Mouse (Mus musculus) brain, adult 2 months (tissue): ENCODE data around the gene Sox6.

Experiments used
- DNase-seq: peaks from one replicate; pipeline ENCODE4 v3.0.0; 2011; ENCODE audit warnings: low read depth, low spot score

Gene Sox6

DNA sequence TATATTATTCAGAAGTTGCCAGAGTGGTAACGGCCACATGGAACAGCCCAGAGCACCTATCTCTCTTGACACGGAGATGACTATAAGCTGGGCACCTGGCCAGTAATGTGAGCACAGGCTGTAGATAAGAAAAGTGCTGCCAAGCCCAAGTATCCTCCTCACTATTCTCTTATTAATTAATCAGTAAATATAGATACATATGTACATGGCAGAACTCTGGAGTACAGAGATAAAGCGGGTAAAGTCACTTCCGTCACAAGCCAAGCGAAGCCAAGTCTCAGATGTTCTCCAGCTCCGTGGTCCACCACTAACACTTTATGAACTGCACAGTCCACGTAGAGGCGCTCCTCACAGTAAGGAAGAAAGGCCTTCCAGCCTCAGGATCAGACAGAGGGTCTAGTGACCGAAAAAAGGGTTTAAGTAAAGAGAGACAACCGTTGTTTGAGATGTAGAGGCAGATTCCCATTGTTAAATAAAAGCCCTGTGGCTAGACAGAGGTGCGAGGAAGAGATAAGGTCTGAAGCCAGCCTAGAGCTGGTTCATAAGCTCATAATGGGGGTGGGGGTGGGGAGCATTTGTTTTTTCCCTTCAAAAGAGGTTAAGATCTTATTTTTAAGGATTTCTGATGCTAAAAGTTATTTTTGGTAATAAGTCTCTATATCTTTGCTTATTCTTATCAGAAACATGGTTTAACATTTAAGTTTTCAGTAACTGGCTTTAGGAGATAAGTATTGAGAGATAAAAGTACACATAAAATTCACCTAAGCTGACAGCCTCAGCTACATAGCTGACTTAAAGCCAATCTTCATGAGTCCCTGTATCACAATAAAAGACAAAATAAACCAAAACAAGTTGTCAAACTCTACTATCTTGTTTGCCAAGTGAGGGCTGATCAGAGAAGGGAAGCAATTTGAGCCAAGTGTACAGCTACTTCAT, 207.4 kb downstream of the Sox6 start:
- no peak for DNase-seq

DNA sequence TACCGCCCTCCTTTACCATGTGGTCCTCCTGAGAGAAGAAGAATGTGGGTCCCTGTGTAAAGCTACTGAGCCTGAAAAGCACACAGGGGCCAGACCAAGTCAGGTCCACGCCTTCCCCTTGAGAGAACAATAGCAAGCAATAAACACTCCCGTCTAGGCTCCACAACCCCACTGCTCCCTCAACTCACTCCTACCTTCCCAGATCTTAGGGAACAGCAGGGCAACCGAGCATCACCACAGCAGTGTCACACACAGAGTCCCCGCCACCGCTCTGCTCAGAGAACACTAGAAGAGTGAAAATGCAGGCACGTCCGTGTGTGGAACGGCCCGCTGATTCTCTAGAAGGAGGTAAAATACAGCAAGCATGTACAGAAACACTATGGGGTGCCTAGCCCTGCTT, 208.2 kb downstream of the Sox6 start:
- no peak for DNase-seq

DNA sequence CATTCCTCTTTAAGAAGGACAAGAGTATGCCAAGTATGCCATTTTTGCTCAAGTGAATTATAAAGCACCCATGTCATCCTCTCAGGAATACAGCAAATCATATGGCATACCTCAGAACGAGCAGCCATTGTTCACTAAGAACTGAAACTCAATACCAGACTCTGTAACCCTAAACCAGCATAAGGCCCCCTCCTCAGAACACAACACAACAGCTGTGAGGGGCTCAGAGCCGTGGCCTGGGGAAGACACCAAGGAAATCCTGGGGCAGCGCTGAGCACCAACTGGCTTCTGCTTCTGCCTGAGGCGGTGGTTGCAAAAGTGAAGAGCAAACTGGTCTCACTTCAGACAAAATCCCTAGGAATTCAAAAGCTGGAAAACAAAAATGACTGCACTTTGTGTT, 208.8 kb downstream of the Sox6 start:
- no peak for DNase-seq

DNA sequence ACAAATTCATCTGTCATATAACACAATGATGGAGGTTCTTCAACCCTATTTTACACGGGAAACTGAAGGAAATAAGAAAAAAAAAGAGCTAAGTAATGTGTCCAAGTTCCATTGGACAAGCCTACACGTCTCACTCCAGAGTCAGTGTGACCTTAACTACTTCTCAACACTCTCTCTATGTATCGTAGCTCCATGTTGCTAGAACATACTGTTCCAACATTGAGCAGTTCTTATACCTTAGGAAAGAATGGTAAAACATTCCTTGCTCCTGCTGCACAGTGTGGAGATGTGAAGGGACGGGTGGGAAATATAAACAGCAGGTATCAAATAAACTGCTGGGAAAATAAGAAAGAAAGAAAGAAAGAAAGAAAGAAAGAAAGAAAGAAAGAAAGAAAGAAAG, 209.3 kb downstream of the Sox6 start:
- no peak for DNase-seq

DNA sequence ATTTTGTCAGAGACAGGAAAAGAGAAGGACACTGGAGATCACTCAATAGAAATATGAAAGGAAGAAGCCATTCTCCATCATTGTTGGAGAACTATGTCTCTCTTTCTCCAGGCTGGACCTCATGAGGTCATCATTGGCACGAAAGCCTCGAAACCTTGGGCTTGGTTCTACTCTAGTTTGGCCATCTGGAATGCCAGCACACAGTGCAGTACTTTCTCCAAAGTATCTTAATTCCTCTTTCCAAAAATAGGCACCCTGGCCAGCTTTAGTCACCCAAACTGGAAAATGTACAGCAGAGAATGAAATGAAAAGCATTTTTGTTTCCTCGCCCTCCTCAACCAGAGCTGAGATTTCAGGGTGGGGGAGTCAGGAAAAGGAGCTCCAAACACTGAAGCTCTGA, 213.3 kb downstream of the Sox6 start:
- peak; percentile 79 for DNase-seq

DNA sequence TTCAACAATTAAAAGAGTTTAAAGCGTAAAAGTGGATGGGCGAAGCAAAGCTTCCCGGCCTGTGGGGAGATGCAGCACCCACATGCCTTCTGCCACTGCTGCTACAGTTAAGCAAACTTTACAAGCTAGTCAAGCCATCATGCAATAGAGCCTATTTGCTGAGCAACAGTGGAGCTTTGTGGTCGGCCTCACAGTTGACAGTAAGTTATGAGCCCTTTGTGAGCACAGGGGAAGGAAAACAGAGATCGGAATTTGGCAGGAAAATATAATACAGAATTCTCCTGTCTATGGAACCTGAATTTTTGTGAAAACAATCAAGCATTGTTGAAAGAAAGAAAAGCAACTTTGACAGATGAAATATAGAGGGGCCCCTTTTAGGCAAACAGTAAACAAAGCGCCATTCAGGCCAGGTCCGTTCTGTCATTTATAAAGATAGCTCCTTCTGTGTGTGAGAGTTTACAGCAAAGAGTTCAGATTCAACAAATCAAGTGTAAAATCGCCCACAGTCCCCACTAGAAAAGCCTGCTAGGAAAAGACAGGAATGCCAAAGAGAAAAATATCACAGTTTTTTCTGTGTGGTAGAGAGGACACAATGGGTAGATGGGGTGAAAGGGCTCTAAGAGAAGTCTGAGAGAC, 213.9 kb downstream of the Sox6 start:
- DNase-seq = peak; percentile 68

DNA sequence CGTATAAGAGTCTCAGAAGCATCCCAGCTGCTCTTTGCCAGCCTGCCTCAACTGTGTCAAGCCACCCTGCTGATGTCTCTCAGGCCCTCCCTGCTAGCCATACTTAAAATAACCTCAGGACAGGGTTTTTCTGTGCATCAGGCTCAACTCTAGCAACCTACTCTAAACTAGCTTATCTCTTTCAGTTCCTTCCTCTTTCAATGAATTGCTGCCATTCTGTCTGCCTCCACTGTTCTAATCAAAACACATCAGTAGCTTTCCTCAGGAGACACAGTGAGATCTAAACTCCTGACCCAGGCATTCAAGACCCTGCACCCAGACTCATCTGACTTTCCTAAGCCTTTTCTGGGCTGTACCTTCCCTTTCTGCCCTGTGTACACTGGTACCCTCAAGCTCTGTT, 219.5 kb downstream of the Sox6 start:
- no peak for DNase-seq

DNA sequence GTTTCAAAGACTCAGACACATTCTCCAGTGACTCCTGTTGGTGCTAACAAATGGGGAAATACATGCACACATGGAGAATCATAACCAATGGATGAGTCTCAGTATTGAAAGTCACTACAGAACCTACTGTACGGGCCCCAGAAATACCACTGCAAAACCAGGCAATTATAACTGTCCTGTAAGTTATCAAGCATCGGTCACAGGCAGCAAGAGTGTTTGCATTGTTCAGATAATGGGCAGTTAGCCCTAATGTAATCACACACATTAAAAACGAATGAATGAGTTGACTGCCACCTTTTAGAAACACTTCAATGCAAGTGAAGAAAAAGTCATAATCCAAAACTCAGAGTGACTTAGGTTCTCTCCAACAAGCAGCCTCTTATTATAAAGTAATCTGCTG, 235.3 kb downstream of the Sox6 start:
- DNase-seq = no peak

DNA sequence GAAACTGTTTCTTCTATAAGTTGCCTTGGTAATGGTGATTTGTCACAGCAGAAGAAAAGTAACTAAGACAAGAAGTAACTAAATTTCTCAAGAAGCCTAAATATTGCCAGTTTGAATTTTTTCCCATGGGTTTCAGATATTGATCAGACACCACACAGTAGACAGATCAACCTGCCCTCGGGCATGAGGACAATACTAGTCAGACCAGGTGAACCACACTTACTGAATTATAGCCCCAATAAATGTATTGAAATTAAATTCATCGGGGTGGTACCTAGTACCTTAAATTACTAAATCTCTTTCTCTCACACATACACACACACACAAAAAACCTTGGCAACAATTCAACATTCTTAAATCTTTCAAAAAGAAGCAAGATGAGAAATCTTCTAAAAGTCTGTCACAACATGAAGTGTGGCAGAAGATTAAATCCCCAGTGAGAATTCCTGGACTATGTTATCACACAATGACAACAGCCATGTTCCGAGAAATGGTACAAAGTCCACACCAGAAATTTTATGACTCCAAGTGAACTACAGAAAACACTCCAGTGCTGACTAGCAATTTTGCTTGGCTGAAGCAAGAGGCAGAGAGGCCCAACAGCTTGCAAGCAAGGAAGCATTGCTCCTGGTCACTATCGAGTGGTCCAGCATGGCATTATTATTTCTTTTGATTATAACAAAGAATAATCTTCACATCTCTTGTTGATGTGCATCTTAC, 244.3 kb downstream of the Sox6 start:
- no peak for DNase-seq

DNA sequence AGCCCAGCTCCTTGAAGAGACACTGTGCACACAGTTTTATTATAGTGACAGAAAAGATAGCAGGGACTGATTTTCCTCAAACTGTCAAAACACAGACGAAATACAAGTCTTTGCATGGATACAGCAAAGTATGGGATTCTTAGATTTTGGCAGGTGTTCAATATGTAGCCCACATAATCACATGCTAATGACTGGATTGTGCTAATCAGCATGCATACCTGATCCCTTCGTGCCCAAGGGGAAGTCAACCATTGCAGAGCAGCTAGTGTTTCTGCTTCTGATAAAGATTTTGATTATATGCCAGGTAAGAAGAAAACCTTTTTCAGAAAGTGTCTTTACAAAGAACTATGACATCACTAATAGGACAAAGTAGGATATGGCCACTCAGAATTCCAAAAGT, 245.8 kb downstream of the Sox6 start:
- no peak for DNase-seq

DNA sequence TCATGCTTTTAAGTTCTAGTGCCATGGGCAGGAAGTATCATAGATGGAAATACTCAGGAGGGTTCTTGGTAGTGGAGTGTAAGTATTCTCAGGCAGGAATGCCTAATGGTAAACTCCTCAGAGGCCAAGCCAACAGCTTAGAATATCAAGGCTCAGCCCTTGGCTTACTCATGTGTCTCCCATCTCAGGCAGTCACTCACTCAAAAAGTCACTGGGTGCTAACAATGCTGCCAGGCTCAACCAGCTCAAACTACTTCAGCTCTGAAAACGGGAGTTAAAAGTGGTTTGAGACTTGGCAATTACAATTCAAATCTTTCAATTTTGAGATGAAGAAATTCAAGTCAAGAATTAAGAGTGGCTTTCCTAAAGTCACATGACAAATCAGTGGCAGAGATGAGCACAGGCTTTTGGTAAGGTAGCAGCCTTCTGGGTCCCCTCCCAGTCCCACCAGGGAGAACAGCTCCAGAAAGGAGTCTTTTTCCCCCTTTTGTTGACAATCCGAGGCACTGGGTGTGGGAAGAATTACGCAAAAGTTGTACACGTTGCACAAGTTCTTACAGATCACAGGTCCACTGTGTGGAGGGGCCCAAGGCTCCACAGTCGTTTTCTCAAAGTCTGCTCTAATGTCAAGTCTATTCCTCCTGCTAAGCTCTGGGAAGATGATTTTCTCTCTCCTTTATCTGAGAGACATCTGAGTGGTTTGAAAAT, 249.3 kb downstream of the Sox6 start:
- no peak for DNase-seq

DNA sequence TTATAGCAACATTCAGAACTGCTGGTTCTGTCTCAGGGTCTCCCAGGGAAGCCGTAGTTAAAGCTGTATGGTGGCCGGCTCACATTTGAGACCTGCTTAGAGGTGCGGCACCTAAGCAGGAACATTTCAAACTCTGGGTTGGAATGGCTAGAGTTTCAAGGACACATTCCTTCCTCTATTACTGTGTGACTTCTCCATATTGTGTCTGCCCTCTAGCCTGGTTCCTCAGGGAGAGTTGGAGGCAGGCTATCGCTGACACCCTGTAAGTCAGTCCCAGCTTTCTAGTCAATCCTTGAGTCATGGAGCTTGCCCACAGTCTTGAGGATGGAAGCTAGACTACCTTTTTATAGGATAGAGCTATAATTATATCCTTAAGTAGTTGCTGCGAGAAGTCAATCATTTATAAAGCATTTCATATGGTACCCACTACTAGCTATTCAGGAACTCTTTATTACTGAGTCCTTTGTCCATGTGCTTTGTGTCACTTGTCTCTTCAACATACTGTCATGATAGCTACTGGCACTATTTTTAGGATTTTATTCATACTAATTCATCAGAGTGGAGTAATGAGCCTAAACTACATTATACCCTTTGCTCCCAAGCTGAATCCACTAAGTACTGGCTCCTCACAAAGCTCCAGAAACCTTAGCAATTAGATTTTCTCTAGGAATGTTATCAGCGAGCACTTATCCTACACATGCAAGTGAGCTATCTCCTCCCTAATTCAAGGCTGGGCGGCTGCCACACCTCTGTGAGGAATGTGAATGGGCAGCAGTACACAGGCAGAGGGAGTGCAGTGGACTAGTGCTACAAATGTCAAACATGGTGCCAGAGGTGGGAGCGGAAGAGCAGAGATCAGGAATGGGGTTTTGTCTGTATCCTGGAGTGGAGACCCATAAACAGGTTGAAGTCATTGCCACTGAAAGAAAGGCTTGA, 254.3 kb downstream of the Sox6 start:
- DNase-seq = no peak

DNA sequence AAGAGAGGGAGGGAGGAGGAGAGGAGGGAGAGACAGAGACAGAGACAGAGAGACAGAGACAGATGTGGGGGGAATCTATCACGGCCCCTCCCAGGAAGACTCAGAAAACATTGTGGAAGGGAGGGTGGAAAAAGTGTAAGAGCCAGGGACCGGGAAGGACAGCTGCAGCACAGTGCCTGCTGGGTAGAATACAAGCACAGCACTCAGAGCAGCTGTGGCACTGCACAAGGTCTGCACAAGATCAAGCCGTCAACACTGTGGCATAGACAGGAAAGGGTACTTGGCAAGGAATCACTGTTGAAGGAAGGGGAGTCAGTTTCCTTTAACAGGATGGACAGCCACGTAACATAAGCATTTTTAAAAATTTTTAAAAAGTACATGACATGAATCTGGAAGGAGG, 258.4 kb downstream of the Sox6 start:
- no peak for DNase-seq

DNA sequence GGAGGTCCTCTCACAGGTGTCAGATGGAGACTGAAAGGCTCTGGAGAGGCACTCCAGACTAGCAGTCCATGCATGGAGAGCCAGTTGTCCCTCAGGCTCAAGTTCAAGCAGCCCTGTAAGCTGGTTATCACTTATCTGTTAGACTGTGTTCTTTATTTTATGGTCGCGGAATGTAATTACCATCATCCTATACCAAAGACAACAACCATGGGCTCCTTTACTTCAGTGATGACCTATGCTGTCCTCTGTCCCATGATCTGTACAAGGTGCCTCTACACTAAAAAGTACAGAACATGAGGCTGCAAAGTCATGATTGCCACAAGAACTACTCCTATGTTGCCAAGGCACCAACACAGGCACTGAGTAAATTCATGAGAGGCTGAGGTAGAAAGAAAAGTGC, 259.1 kb downstream of the Sox6 start:
- no peak for DNase-seq

DNA sequence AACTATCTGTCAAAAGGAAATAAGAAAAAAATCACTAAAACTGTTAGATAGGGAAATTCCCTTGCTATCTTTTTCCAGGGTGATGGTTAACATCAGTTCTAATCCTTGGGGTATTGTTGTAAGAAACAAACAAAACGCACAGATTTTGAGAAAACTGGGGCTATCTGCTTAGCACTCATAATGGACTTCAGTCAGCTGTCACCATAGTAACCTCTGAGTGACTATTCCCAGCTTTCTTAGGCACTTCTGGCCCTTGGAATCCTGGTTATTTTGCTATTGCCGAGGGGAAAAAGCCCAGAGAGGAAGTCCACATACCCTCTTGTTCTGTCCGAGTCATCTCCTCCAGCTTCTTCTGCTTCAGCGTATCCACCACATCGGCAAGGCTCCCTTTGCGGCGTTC, 261.9 kb downstream of the Sox6 start:
- DNase-seq = peak; percentile 3

DNA sequence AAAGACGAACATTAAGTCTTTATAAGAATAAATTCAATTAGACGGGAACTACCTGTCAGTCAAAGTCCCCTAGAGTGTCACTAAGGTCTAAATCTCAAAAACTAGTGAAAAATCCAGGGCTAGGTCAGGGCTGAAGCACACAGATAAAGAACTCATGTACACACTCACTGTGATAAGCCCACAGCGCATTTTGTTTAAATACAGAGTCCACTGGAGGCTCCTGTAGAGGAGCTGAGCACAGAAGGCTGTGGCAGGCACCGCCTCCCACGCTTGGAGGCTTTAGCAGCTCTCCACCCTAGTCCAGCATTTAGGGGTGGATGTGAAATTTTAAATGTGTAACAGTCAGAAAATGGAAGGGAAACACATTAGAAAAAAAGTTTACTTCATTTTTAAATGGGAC, 262.3 kb downstream of the Sox6 start:
- peak; percentile 18 for DNase-seq

DNA sequence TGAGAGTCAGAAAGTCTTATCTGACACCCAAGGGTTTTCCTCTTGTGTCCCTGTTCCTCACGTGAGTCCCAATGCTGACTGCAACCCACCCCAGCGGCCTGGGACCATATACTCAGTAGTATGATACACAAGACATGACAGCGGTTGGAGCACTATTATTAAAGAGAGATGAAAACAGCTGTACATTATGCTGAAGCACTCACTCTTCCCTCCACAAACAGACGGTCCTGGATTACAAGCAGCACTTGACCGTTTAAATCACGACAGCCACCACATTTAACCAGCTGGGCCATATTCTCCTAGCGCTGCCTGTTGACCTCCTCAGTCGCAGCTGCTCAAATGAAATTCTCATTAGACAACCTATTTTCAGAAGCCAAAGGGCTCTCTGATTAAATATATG, 272.3 kb downstream of the Sox6 start:
- no peak for DNase-seq

DNA sequence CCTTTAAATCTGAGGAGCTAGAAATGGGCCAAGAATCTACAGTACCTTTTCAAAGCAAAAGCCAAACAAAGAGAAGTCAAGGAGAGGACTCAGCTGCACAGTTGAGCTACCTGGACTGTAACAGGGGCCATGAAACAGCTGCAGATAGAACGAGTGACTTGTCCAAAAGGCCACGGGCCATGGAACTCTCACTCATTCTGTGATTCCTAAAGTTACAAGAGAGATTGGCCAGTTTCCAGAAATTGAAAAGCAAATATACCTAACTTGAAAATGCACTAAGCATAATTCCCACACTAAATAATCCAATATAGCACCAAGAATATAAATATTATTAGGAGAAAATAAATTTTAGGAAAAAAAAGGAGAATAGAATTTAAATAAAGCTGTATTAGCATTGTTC, 274.7 kb downstream of the Sox6 start:
- no peak for DNase-seq

DNA sequence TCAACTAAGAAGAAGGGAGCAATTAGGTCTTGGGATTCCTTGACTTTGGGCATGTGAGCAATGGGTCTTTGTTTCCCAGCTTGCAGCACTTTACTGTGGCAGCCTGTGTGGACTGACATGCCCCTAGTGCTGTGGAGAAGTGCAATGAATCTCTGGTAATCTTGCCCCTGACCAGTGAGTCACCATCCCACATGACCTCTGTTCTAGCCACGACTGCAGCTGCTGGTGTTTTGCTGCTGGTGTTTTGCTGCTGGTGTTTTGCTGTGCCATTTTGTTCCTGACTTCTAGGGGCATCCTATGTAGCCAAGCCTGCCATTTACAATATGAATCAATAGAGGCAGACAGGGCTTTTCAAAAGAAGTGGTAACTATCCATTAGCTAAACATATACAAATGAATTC, 280.4 kb downstream of the Sox6 start:
- no peak for DNase-seq

DNA sequence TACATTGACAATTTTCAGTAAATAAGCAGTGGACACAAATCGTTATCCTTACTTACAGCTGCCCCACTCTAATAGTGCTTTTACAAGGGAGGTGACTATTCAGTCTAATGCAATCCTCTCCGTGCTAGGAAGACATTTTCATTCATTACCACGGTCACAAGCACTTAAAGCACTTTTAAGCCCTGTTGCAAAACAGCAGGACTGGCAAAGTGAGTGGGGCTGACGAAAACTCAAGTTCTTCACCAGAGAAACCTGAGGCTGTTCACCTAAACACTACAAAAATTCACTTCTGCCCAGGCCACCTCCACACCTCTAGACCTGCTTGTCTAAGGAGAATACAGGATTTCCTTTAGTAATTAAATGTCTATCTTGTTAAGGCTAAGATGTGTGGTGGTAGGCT, 283.3 kb downstream of the Sox6 start:
- DNase-seq = no peak

DNA sequence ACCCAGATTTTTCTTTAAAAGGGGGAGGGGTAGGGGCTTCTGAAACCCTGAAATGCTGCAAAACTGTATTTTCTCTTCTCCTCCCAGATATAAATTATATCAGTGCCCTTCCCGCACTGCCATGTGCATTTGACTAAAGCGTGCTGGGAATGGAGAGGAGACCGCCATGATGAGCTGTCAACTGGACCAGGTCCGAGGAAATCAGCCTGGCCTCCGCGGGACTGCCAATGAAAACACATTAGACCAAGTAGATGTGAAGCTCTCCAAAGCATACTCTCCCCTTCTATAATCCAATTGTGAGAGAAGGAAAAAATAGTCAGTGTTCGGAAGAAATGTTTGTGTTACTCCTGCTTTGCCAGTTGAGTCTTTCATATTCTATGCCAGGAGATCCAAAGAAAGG, 284.4 kb downstream of the Sox6 start:
- no peak for DNase-seq
